Mouse (Mus musculus) lung, embryonic 15.5 days (tissue): ENCODE data around the gene Atp5d. TPM values are rescaled to one million over a fixed set of nuclear protein-coding genes. Genes with fewer than 3 reads are reported as not detected.

ENCODE experiments used
- ATAC-seq: fragments of 200-750 bp; cut with Nextera tagmentation; 2 replicates; pipeline ENCODE4 v1.8.0; 2017; ENCODE audit warnings: moderate number of reproducible peaks, borderline replicate concordance; ENCODE audit not compliant: low FRiP score, low TSS enrichment; ENCODE audit errors: extremely low read depth
- H3K27ac ChIP-seq: fragments of 300-500 bp; sonication (generic); 2 replicates; pipeline ENCODE4 v1.5.1; 2015; ENCODE audit warnings: moderate library complexity, mild to moderate bottlenecking, inconsistent platforms
- H3K27me3 ChIP-seq: fragments of 300-500 bp; sonication (generic); 2 replicates; pipeline ENCODE4 v1.6.1; 2015; ENCODE audit warnings: inconsistent platforms
- H3K36me3 ChIP-seq: fragments of 300-500 bp; sonication (generic); 2 replicates; pipeline ENCODE4 v1.6.1; 2015; ENCODE audit warnings: inconsistent platforms
- H3K4me1 ChIP-seq: fragments of 300-500 bp; sonication (generic); 2 replicates; pipeline ENCODE4 v1.6.1; 2015; ENCODE audit warnings: inconsistent platforms
- H3K4me2 ChIP-seq: fragments of 300-500 bp; sonication (generic); 2 replicates; pipeline ENCODE4 v1.6.1; 2015; ENCODE audit warnings: inconsistent platforms, mild to moderate bottlenecking, moderate library complexity
- H3K4me3 ChIP-seq: fragments of 300-500 bp; sonication (generic); 2 replicates; pipeline ENCODE4 v1.5.1; 2015; ENCODE audit warnings: mild to moderate bottlenecking, inconsistent platforms
- H3K9ac ChIP-seq: fragments of 300-500 bp; sonication (generic); 2 replicates; pipeline ENCODE4 v1.6.1; 2015; ENCODE audit warnings: inconsistent platforms
- H3K9me3 ChIP-seq: fragments of 300-500 bp; sonication (generic); 2 replicates; pipeline ENCODE4 v1.6.1; 2016; ENCODE audit warnings: inconsistent platforms
- WGBS: fragments of 180-500 bp; shearing (Covaris S2); methylation state at CpG from one replicate; pipeline ENCODE4 v1.1.7; 2015; 5-methylcytosine and 5-hydroxymethylcytosine counted together
- polyA plus RNA-seq: library from polyadenylated mRNA; unstranded; fragments of >200 nt; fragmentation: Nextera tagmentation; extraction: Ambion mirVana; gene quantifications from 2 replicates; pipeline ENCODE4 v1.2.1, GENCODE M21; 2015

Gene Atp5d
- polyA plus RNA-seq, 1 experiment from 2014 or later: 541 TPM

DNA sequence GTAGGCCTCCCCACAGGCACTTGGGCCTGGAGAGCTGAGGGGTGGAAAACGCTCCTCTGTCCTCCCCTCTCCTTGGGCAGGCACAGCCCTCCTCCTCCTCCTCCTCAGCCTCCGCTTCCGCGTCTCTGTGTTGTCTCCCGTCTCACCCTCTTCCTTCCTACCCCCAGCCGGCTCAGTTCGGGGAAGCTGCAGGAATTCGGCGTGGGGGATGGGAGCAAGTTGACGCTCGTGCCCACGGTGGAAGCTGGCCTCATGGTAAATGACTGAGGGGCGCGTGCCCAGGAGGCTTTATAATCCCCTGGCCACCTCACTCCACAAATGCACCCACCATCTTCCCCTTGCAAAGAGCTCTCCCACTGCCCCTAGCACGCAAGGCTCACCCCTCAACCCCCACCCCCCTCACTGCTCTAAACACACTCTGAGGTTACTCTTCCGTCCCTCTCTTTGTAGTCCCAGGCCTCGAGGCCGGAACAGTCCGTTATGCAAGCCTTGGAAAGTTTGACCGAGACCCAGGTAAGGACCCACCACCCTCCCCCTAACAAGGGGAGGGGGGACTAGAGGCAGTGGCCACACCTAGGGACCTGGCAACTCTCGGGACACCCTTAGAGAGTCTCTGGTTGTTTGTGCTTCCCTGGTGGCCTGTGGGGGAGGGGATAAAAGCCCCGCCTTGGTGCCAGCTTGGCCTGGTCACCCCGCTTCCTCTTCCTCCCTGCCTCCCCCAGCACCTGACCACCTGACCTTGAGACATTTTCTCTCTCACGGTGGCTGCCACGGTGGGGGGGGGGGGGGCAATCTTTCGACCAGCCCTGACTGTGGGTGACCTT, 13.0 kb downstream of the Atp5d start:
- Histone ChIP-seq H3K9me3 (no peaks in the 10 kb centered on the region), H3K9ac (peak overlapping the region; percentile 98), H3K4me2 (peak overlapping the region; percentile 89), H3K36me3 (peaks cover 42% of the 10 kb centered on the region), H3K4me1 (peaks cover 63% of the 10 kb centered on the region), H3K27me3 (no peaks in the 10 kb centered on the region), H3K4me3 (peak overlapping the region; percentile 81), H3K27ac (peak overlapping the region; percentile 96)
- WGBS: under 1% methylated on average over 26 of the region's 26 CpGs
- ATAC-seq: no peak

- H3K27me3 ChIP-seq: no peaks in the 10 kb centered on the region
- ATAC-seq: no peak
- H3K36me3 ChIP-seq: peaks cover 50% of the 10 kb centered on the region
- H3K4me3 ChIP-seq: peak overlapping the region; percentile 81
- H3K9ac ChIP-seq: peak overlapping the region; percentile 98
- H3K4me1 ChIP-seq: peaks cover 63% of the 10 kb centered on the region
- H3K27ac ChIP-seq: peak overlapping the region; percentile 96
- WGBS: 2% methylated on average over 15 of the region's 15 CpGs
- peak overlapping the region; percentile 89 for H3K4me2 ChIP-seq
- H3K9me3 ChIP-seq: no peaks in the 10 kb centered on the region
These were observed 13.8 kb downstream of the Atp5d start for GRCm38 (mm10) chr10:80152071-80152872.

- H3K9ac ChIP-seq: peak overlapping the region; percentile 98
- no peak for ATAC-seq
- H3K4me3 ChIP-seq: peak overlapping the region; percentile 81
- no peaks in the 10 kb centered on the region for H3K27me3 ChIP-seq
- H3K4me2 ChIP-seq: peak overlapping the region; percentile 89
- 20% methylated on average over 3 of the region's 3 CpGs for WGBS
- peaks cover 63% of the 10 kb centered on the region for H3K4me1 ChIP-seq
- H3K9me3 ChIP-seq: no peaks in the 10 kb centered on the region
- peak overlapping the region; percentile 96 for H3K27ac ChIP-seq
- H3K36me3 ChIP-seq: peaks cover 55% of the 10 kb centered on the region
These were observed 14.4 kb downstream of the Atp5d start for GRCm38 (mm10) chr10:80152873-80153260.

DNA sequence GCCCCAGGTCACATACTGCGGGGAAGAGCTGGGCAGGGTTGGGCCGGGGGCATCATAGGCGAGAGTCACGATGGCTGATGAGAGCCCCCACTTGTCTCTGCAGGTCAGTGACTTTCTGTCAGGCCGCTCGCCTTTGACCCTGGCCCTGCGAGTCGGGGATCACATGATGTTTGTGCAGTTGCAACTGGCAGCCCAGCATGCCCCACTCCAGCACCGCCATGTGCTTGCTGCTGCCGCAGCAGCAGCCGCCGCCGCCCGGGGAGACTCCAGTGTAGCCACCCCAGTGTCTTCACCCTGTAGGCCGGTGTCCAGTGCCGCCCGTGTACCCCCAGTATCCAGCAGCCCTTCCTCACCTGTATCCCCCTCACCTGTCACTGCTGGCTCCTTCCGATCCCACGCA, 15.3 kb downstream of the Atp5d start:
- ATAC-seq: no peak
- H3K4me1 ChIP-seq: peaks cover 70% of the 10 kb centered on the region
- peak overlapping the region; percentile 9; the same call in 1 of the 2 replicates for H3K4me3 ChIP-seq
- no peaks in the 10 kb centered on the region for H3K27me3 ChIP-seq
- peaks cover 55% of the 10 kb centered on the region for H3K36me3 ChIP-seq
- peak overlapping the region; percentile 89 for H3K4me2 ChIP-seq
- H3K9ac ChIP-seq: no peak overlapping the region
- WGBS: 68% methylated on average over 19 of the region's 19 CpGs
- no peaks in the 10 kb centered on the region for H3K9me3 ChIP-seq
- peak overlapping the region; percentile 96 for H3K27ac ChIP-seq

DNA sequence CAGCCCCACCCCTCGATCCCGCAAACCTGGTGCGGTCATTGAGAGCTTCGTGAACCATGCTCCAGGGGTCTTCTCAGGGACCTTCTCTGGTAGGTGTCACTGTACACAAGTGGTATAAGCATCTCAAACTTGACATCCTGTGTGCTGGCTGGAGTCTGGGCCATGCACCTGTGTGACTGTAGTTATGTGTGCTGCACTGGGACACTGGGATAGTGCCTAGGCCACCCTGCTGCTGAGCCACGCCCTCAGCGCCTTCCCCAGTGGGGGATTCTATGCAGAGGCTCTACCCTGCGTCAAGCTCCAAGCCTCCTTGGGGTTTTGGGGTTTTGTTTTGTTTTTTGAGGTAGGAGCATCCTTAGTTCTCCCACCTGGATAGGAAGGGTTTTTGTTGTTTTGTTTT, 16.0 kb downstream of the Atp5d start:
- 87% methylated on average over 7 of the region's 7 CpGs for WGBS
- Histone ChIP-seq H3K9me3 (no peaks in the 10 kb centered on the region), H3K9ac (no peak overlapping the region), H3K4me2 (no peak overlapping the region), H3K36me3 (peaks cover 55% of the 10 kb centered on the region), H3K27ac (0 out of 2 replicates have a peak overlapping the region, but pooled peaks have one; percentile 1), H3K27me3 (no peaks in the 10 kb centered on the region), H3K4me1 (peaks cover 76% of the 10 kb centered on the region), H3K4me3 (no peak overlapping the region)
- no peak for ATAC-seq

DNA sequence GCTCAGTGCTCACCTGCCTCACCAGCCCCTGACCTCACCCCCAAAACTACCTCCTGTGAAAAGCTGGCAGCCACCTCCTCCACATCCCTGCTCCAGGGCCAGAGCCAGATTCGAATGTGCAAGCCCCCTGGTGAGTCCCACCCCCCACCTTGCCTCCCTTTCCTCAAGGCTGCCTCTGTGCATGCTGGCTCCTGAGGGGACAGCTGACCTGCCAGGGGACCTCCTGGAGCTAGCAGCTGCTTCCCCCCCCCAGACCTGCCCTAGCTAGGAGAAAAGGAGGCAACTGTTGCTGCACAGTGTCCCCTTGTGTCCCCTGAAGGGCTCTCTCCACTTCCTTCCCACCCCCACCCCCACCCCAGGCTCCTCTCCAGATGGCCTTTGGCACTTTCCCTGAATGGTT, 16.8 kb downstream of the Atp5d start:
- Histone ChIP-seq H3K9me3 (no peaks in the 10 kb centered on the region), H3K4me3 (no peak overlapping the region), H3K36me3 (peaks cover 55% of the 10 kb centered on the region), H3K9ac (no peak overlapping the region), H3K4me2 (no peak overlapping the region), H3K27me3 (no peaks in the 10 kb centered on the region), H3K27ac (no peak overlapping the region), H3K4me1 (peaks cover 82% of the 10 kb centered on the region)
- ATAC-seq: no peak
- WGBS: 45% methylated on average over 1 of the region's 1 CpGs

- Histone ChIP-seq H3K9ac (no peak overlapping the region), H3K36me3 (peaks cover 55% of the 10 kb centered on the region), H3K4me2 (peak overlapping the region; percentile 0; the same call in 1 of the 2 replicates), H3K4me3 (no peak overlapping the region), H3K9me3 (no peaks in the 10 kb centered on the region), H3K4me1 (peaks cover 91% of the 10 kb centered on the region), H3K27ac (peak overlapping the region; percentile 99), H3K27me3 (no peaks in the 10 kb centered on the region)
- 74% methylated on average over 29 of the region's 29 CpGs for WGBS
- ATAC-seq: no peak
These were observed 17.7 kb downstream of the Atp5d start for GRCm38 (mm10) chr10:80156002-80156751.

GRCm38 (mm10) chr10:80156752-80157053, 18.3 kb downstream of the Atp5d start:
- no peak for ATAC-seq
- no peak overlapping the region for H3K4me3 ChIP-seq
- no peak overlapping the region for H3K9ac ChIP-seq
- peak overlapping the region; percentile 0; the same call in 1 of the 2 replicates for H3K4me2 ChIP-seq
- H3K4me1 ChIP-seq: peaks cover 96% of the 10 kb centered on the region
- WGBS: 37% methylated on average over 7 of the region's 7 CpGs
- peaks cover 55% of the 10 kb centered on the region for H3K36me3 ChIP-seq
- no peaks in the 10 kb centered on the region for H3K27me3 ChIP-seq
- H3K27ac ChIP-seq: peak overlapping the region; percentile 99
- no peaks in the 10 kb centered on the region for H3K9me3 ChIP-seq

DNA sequence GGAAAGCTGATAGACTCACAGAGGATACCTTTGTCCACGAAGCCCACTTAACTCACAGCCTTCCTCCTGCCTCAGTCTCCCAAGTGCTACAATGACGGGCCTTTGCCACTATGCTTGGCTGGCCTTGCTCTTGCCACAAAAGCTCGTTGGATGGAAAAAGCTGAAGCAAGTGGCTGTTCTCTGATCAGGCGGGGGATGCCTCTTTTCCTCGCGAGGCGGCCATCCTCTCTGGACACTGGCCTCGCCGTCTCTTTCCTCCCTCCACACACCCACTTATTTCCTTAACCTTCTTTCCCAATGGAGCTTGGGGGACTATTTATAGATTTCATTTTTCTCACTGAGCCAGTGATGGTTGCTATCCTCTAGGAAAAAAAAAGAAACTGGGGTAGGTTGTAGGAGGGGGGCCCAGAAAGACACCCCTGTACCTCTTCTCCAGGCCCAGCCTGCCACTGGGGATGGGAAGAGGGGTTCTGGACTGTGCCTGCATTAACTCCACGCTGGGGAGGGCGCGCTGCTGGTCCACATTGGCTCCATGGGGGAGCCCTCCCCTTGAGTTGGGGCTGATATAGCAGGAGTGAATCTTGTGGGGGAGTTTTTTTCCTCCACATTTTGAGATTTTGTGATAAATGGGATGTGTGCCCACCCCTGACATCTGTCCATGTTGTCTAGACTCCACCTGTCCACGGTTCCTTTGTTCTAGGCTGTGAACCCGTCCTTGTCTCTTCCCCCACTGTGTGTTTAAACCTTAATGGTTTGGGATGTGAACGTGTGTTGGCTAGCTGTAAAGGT, 18.9 kb downstream of the Atp5d start:
- Histone ChIP-seq H3K4me3 (no peak overlapping the region), H3K27me3 (no peaks in the 10 kb centered on the region), H3K4me2 (peak overlapping the region; percentile 9; the same call in 1 of the 2 replicates), H3K27ac (peak overlapping the region; percentile 99), H3K9ac (no peak overlapping the region), H3K36me3 (peaks cover 54% of the 10 kb centered on the region), H3K4me1 (peaks cover 96% of the 10 kb centered on the region), H3K9me3 (no peaks in the 10 kb centered on the region)
- no peak for ATAC-seq
- WGBS: 55% methylated on average over 15 of the region's 15 CpGs

DNA sequence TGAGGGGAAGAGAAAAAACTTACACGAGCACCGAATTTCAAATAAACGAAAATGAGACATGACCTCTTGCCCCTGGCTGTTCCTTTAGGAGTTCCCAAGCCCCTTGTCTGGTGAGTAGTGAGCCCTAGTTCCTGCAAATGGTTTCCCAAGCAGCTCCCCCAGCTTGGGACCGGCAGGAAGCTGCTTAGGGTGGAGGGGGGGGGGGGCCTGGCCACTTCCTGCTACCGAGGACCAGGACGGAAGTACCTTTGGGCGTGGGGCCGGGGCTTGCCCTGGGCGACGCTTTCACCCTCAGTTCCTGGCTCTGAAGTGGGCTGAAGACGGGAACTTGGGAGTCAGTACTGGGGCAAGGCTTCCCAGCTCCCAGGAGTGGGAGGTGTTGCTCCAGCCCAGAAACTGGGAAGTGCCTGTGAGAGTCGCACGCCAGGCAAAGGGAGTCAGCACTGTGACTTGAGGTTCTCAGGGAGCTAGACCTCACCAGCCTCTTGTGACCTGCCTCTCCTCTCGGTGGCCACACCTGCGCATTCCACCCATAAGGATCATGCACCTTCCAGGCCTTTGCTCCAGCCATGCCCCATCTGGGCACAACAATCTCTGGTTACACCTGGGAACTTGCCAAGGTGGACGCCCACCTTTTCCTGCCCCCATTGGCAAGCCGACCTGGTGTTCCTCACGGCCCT, 20.0 kb downstream of the Atp5d start:
- WGBS: 9% methylated on average over 18 of the region's 18 CpGs
- Histone ChIP-seq H3K36me3 (peaks cover 43% of the 10 kb centered on the region), H3K4me2 (peak overlapping the region; percentile 81), H3K27ac (peak overlapping the region; percentile 99), H3K4me3 (0 out of 2 replicates have a peak overlapping the region, but pooled peaks have one; percentile 44), H3K9me3 (no peaks in the 10 kb centered on the region), H3K9ac (peak overlapping the region; percentile 25), H3K4me1 (peaks cover 95% of the 10 kb centered on the region), H3K27me3 (no peaks in the 10 kb centered on the region)
- ATAC-seq: no peak
